Mouse (Mus musculus) limb, embryonic 13.5 days (tissue): ENCODE measurements at regions not wholly inside any gene's neighbourhood (a gene's known extent, or its start where the extent isn't known, plus 50 kb on each side); places are given as distances from the start of the nearest gene placed in this dataset.
"Not testable (repeated sequence)": the region's sequence is repeated elsewhere in the genome, so short reads cannot be mapped to it uniquely, and the experiment has no call there.

Experiments used
- ATAC-seq: fragments of 200-750 bp; cut with Nextera tagmentation; 2 replicates; pipeline ENCODE4 v1.8.0; 2017; ENCODE audit warnings: low read depth, moderate number of reproducible peaks, moderate TSS enrichment; ENCODE audit not compliant: low FRiP score
- H3K27ac ChIP-seq: fragments of 300-500 bp; sonication (generic); 2 replicates; pipeline ENCODE4 v1.5.1; 2015; ENCODE audit warnings: inconsistent platforms, mild to moderate bottlenecking, moderate library complexity
- H3K27me3 ChIP-seq: fragments of 300-500 bp; sonication (generic); 2 replicates; pipeline ENCODE4 v1.6.1; 2015; ENCODE audit warnings: mild to moderate bottlenecking, inconsistent platforms
- H3K36me3 ChIP-seq: fragments of 300-500 bp; sonication (generic); 2 replicates; pipeline ENCODE4 v1.6.1; 2015; ENCODE audit warnings: inconsistent platforms, mild to moderate bottlenecking, moderate library complexity
- H3K4me1 ChIP-seq: fragments of 300-500 bp; sonication (generic); 2 replicates; pipeline ENCODE4 v1.6.1; 2015; ENCODE audit warnings: inconsistent platforms
- H3K4me2 ChIP-seq: fragments of 300-500 bp; sonication (generic); replicated peaks from 2 replicates; pipeline ENCODE4 v1.6.1; 2015; ENCODE audit warnings: inconsistent platforms, mild to moderate bottlenecking, moderate library complexity
- H3K4me3 ChIP-seq: fragments of 300-500 bp; sonication (generic); 2 replicates; pipeline ENCODE4 v1.5.1; 2015; ENCODE audit warnings: moderate library complexity, mild to moderate bottlenecking, inconsistent platforms
- H3K9ac ChIP-seq: fragments of 300-500 bp; sonication (generic); 2 replicates; pipeline ENCODE4 v1.6.1; 2015; ENCODE audit warnings: mild to moderate bottlenecking, inconsistent platforms
- H3K9me3 ChIP-seq: fragments of 300-500 bp; sonication (generic); 2 replicates; pipeline ENCODE4 v1.6.1; 2016; ENCODE audit warnings: inconsistent platforms
- WGBS: fragments of 180-500 bp; shearing (Covaris S2); methylation state at CpG from one replicate; pipeline ENCODE4 v1.1.7; 2015; 5-methylcytosine and 5-hydroxymethylcytosine counted together

GRCm38 (mm10) chr15:37099927-37100766, 92.6 kb upstream of the Zfp706 start:
- Histone ChIP-seq H3K4me2 (peak overlapping the region; percentile 49), H3K36me3 (no peaks in the 10 kb centered on the region), H3K4me3 (peak overlapping the region; percentile 29), H3K4me1 (no peaks in the 10 kb centered on the region), H3K27ac (no peak overlapping the region), H3K9ac (no peak overlapping the region), H3K9me3 (peaks cover 3% of the 10 kb centered on the region; the same call in 1 of the 2 replicates), H3K27me3 (no peaks in the 10 kb centered on the region)
- ATAC-seq = peak; percentile 67; the same call in 1 of the 2 replicates
- WGBS = 42% methylated on average over 17 of the region's 17 CpGs

- Histone ChIP-seq H3K4me1 (no peaks in the 10 kb centered on the region), H3K27ac (no peak overlapping the region), H3K4me3 (no peak overlapping the region), H3K27me3 (no peaks in the 10 kb centered on the region), H3K36me3 (no peaks in the 10 kb centered on the region), H3K9me3 (no peaks in the 10 kb centered on the region), H3K4me2 (no peak overlapping the region), H3K9ac (no peak overlapping the region)
- no peak for ATAC-seq
- 77% methylated on average over 1 of the region's 1 CpGs for WGBS
Observed at GRCm38 (mm10) chr15:37099176-37099575, 91.6 kb upstream of the Zfp706 start.

- Histone ChIP-seq H3K9me3 (no peaks in the 10 kb centered on the region), H3K27ac (no peak overlapping the region), H3K9ac (no peak overlapping the region), H3K4me3 (no peak overlapping the region), H3K4me2 (no peak overlapping the region), H3K36me3 (no peaks in the 10 kb centered on the region), H3K27me3 (no peaks in the 10 kb centered on the region), H3K4me1 (no peaks in the 10 kb centered on the region)
- 93% methylated on average over 7 of the region's 7 CpGs for WGBS
- ATAC-seq = no peak
Observed at GRCm38 (mm10) chr15:37097426-37097825, 89.9 kb upstream of the Zfp706 start.

GRCm38 (mm10) chr15:37091171-37091570, 83.6 kb upstream of the Zfp706 start:
- ATAC-seq, H3K27me3 ChIP-seq, H3K4me2 ChIP-seq, H3K4me1 ChIP-seq, H3K4me3 ChIP-seq, H3K36me3 ChIP-seq, H3K27ac ChIP-seq, H3K9ac ChIP-seq, H3K9me3 ChIP-seq: not testable (repeated sequence)
- WGBS = 46% methylated on average over 5 of the region's 5 CpGs

- ATAC-seq = no peak
- H3K4me2 ChIP-seq = no peak overlapping the region
- H3K27ac ChIP-seq = no peak overlapping the region
- peaks cover 9% of the 10 kb centered on the region; the same call in 1 of the 2 replicates for H3K9me3 ChIP-seq
- WGBS = 83% methylated on average over 3 of the region's 3 CpGs
- H3K27me3 ChIP-seq = no peaks in the 10 kb centered on the region
- no peaks in the 10 kb centered on the region for H3K36me3 ChIP-seq
- H3K9ac ChIP-seq = no peak overlapping the region
- no peak overlapping the region for H3K4me3 ChIP-seq
- no peaks in the 10 kb centered on the region for H3K4me1 ChIP-seq
Observed at GRCm38 (mm10) chr15:37083726-37084125, 76.2 kb upstream of the Zfp706 start.

- peaks cover 3% of the 10 kb centered on the region; the same call in 1 of the 2 replicates for H3K9me3 ChIP-seq
- H3K27me3 ChIP-seq = no peaks in the 10 kb centered on the region
- ATAC-seq = no peak
- H3K4me1 ChIP-seq = no peaks in the 10 kb centered on the region
- H3K4me2 ChIP-seq = no peak overlapping the region
- no peak overlapping the region for H3K4me3 ChIP-seq
- no peak overlapping the region for H3K9ac ChIP-seq
- WGBS = 69% methylated on average over 2 of the region's 2 CpGs
- H3K36me3 ChIP-seq = no peaks in the 10 kb centered on the region
- H3K27ac ChIP-seq = no peak overlapping the region
Observed at GRCm38 (mm10) chr15:37081836-37082235, 74.3 kb upstream of the Zfp706 start.

GRCm38 (mm10) chr15:37080931-37081330, 73.4 kb upstream of the Zfp706 start:
- Histone ChIP-seq H3K4me1 (no peaks in the 10 kb centered on the region), H3K9ac (no peak overlapping the region), H3K27me3 (no peaks in the 10 kb centered on the region), H3K27ac (no peak overlapping the region), H3K9me3 (peaks cover 3% of the 10 kb centered on the region; the same call in 1 of the 2 replicates), H3K4me2 (no peak overlapping the region), H3K36me3 (no peaks in the 10 kb centered on the region), H3K4me3 (no peak overlapping the region)
- 96% methylated on average over 2 of the region's 2 CpGs for WGBS
- no peak for ATAC-seq

- WGBS = 93% methylated on average over 4 of the region's 4 CpGs
- Histone ChIP-seq H3K4me1 (no peaks in the 10 kb centered on the region), H3K4me3 (no peak overlapping the region), H3K9me3 (peaks cover 3% of the 10 kb centered on the region; the same call in 1 of the 2 replicates), H3K4me2 (no peak overlapping the region), H3K36me3 (no peaks in the 10 kb centered on the region), H3K9ac (no peak overlapping the region), H3K27ac (no peak overlapping the region), H3K27me3 (no peaks in the 10 kb centered on the region)
- ATAC-seq = no peak
Observed at GRCm38 (mm10) chr15:37080395-37080794, 72.8 kb upstream of the Zfp706 start.

GRCm38 (mm10) chr15:37074207-37074606, 66.6 kb upstream of the Zfp706 start:
- 93% methylated on average over 2 of the region's 2 CpGs for WGBS

GRCm38 (mm10) chr15:37072202-37072862, 64.8 kb upstream of the Zfp706 start:
- ATAC-seq = no peak
- Histone ChIP-seq H3K9me3 (no peaks in the 10 kb centered on the region), H3K4me1 (no peaks in the 10 kb centered on the region), H3K27me3 (no peaks in the 10 kb centered on the region), H3K36me3 (no peaks in the 10 kb centered on the region), H3K4me3 (no peak overlapping the region), H3K9ac (no peak overlapping the region), H3K4me2 (no peak overlapping the region), H3K27ac (no peak overlapping the region)
- WGBS = 78% methylated on average over 5 of the region's 5 CpGs

More at GRCm38 (mm10) chr15:37074207-37074606, 66.6 kb upstream of the Zfp706 start:
- H3K27me3 ChIP-seq, H3K9ac ChIP-seq, H3K4me1 ChIP-seq, H3K9me3 ChIP-seq, H3K4me2 ChIP-seq, H3K4me3 ChIP-seq, H3K27ac ChIP-seq, ATAC-seq, H3K36me3 ChIP-seq: not testable (repeated sequence)

- Histone ChIP-seq H3K9ac (no peak overlapping the region), H3K9me3 (no peaks in the 10 kb centered on the region), H3K4me2 (no peak overlapping the region), H3K4me3 (no peak overlapping the region), H3K27me3 (no peaks in the 10 kb centered on the region), H3K4me1 (no peaks in the 10 kb centered on the region), H3K27ac (no peak overlapping the region), H3K36me3 (no peaks in the 10 kb centered on the region)
- ATAC-seq = no peak
- WGBS = 34% methylated on average over 3 of the region's 3 CpGs
Observed at GRCm38 (mm10) chr15:37070188-37070587, 62.6 kb upstream of the Zfp706 start.

GRCm38 (mm10) chr15:37067326-37067725, 59.8 kb upstream of the Zfp706 start:
- ATAC-seq = no peak
- no peaks in the 10 kb centered on the region for H3K27me3 ChIP-seq
- no peak overlapping the region for H3K9ac ChIP-seq
- no peaks in the 10 kb centered on the region for H3K9me3 ChIP-seq
- H3K4me2 ChIP-seq = no peak overlapping the region
- no peaks in the 10 kb centered on the region for H3K36me3 ChIP-seq
- H3K4me1 ChIP-seq = no peaks in the 10 kb centered on the region
- H3K27ac ChIP-seq = no peak overlapping the region
- WGBS = 78% methylated on average over 4 of the region's 4 CpGs
- no peak overlapping the region for H3K4me3 ChIP-seq
